8 mouse cellular contexts compared by ENCODE assay signal in genomic region chr2:10825278-10826133, GRCm38 (mm10).
A peak's percentile ranks its signal among the peaks of the same experiment; 100 is the strongest.
DNase-seq lines count a peak whose midpoint lies in the region; ATAC-seq and TF ChIP-seq lines count a peak whose summit lies in the region.

No protein-coding gene starts in this region.

- TF ChIP-seq POLR2A in limb, embryonic 14.5 days (IDR thresholded peaks at IDR 0.05; ENCODE audit: borderline replicate concordance, extremely low read depth, insufficient read depth, insufficient read length) = no peak

- no peaks in the 10 kb centered on the region for H3K4me1 ChIP-seq in heart, embryonic 10.5 days
- H3K4me1 ChIP-seq in kidney, embryonic 14.5 days (ENCODE audit: control insufficient read depth, insufficient read depth, low read length) = no peaks in the 10 kb centered on the region
- no peaks in the 10 kb centered on the region for H3K4me1 ChIP-seq in limb, embryonic 14.5 days (ENCODE audit: control insufficient read depth, insufficient read depth, low read length)
- H3K4me1 ChIP-seq in midbrain, embryonic 15.5 days = no peaks in the 10 kb centered on the region

- H3K4me3 ChIP-seq in heart, embryonic 10.5 days = peak overlapping the region; percentile 53
- peak overlapping the region; percentile 45 for H3K4me3 ChIP-seq in kidney, embryonic 14.5 days (ENCODE audit: low read length)
- peak overlapping the region; percentile 33 for H3K4me3 ChIP-seq in limb, embryonic 14.5 days (replicated peaks; ENCODE audit: low read length)
- H3K4me3 ChIP-seq in midbrain, embryonic 15.5 days = peak overlapping the region; percentile 42

- no peaks in the 10 kb centered on the region for H3K9me3 ChIP-seq in heart, embryonic 10.5 days
- no peaks in the 10 kb centered on the region for H3K9me3 ChIP-seq in kidney, embryonic 14.5 days (ENCODE audit: control insufficient read depth, low read length)
- H3K9me3 ChIP-seq in limb, embryonic 14.5 days (ENCODE audit: control insufficient read depth, low read length) = no peaks in the 10 kb centered on the region
- H3K9me3 ChIP-seq in midbrain, embryonic 15.5 days = no peaks in the 10 kb centered on the region

- peak overlapping the region; percentile 49 for H3K4me2 ChIP-seq in kidney, embryonic 14.5 days (replicated peaks; ENCODE audit: low read depth, low read length)
- peak overlapping the region; percentile 36 for H3K4me2 ChIP-seq in limb, embryonic 14.5 days (replicated peaks; ENCODE audit: low read depth, low read length, severe bottlenecking)
- H3K4me2 ChIP-seq in midbrain, embryonic 15.5 days = peak overlapping the region; percentile 54

- 33% methylated on average over 29 of the region's 29 CpGs for WGBS in heart, embryonic 10.5 days
- WGBS in kidney, embryonic 14.5 days = 31% methylated on average over 29 of the region's 29 CpGs
- 28% methylated on average over 29 of the region's 29 CpGs for WGBS in limb, embryonic 14.5 days
- WGBS in midbrain, embryonic 15.5 days = 27% methylated on average over 29 of the region's 29 CpGs

- 0 out of 2 replicates have a peak overlapping the region, but pooled peaks have one; percentile 44 for H3K27ac ChIP-seq in heart, embryonic 10.5 days
- H3K27ac ChIP-seq in kidney, embryonic 14.5 days (ENCODE audit: low read depth, low read length) = no peak overlapping the region
- no peak overlapping the region for H3K27ac ChIP-seq in limb, embryonic 14.5 days (replicated peaks; ENCODE audit: low read depth, low read length)
- no peak overlapping the region for H3K27ac ChIP-seq in midbrain, embryonic 15.5 days

- peak overlapping the region; percentile 58 for H3K9ac ChIP-seq in kidney, embryonic 14.5 days (ENCODE audit: low read depth, low read length)
- peak overlapping the region; percentile 47 for H3K9ac ChIP-seq in limb, embryonic 14.5 days (ENCODE audit: low read depth, low read length, severe bottlenecking)
- H3K9ac ChIP-seq in midbrain, embryonic 15.5 days = no peak overlapping the region

- peak; percentile 76; the same call in 1 of the 2 replicates for ATAC-seq in kidney, embryonic 14.5 days (ENCODE audit: low FRiP score, low TSS enrichment)
- peak; percentile 81 for ATAC-seq in limb, embryonic 14.5 days (ENCODE audit: low FRiP score, low read depth)
- ATAC-seq in midbrain, embryonic 15.5 days (replicated peaks) = peak; percentile 93

- H3K36me3 ChIP-seq in heart, embryonic 10.5 days = no peaks in the 10 kb centered on the region
- no peaks in the 10 kb centered on the region for H3K36me3 ChIP-seq in kidney, embryonic 14.5 days (ENCODE audit: control insufficient read depth, insufficient read depth, low read length)
- H3K36me3 ChIP-seq in limb, embryonic 14.5 days (ENCODE audit: control insufficient read depth, insufficient read depth, low read length) = no peaks in the 10 kb centered on the region
- H3K36me3 ChIP-seq in midbrain, embryonic 15.5 days (replicated peaks) = no peaks in the 10 kb centered on the region

- H3K27me3 ChIP-seq in heart, embryonic 10.5 days (ENCODE audit: insufficient read depth, poor library complexity, severe bottlenecking) = no peaks in the 10 kb centered on the region
- no peaks in the 10 kb centered on the region for H3K27me3 ChIP-seq in kidney, embryonic 14.5 days (ENCODE audit: control insufficient read depth, insufficient read depth, low read length)
- H3K27me3 ChIP-seq in limb, embryonic 14.5 days (ENCODE audit: control insufficient read depth, insufficient read depth, low read length) = no peaks in the 10 kb centered on the region
- H3K27me3 ChIP-seq in midbrain, embryonic 15.5 days (replicated peaks) = peaks cover 7% of the 10 kb centered on the region; the same call in 1 of the 2 replicates

- DNase-seq in 416B (ENCODE audit: low read depth) = peak; percentile 72
- peak; percentile 63 for DNase-seq in adrenal gland, postnatal 10 days
- DNase-seq in embryo, embryonic 9.5 days (ENCODE audit: extremely low spot score) = peak; percentile 61
- peak; percentile 77 for DNase-seq in heart, embryonic 10.5 days (ENCODE audit: low spot score)
- peak; percentile 70 for DNase-seq in limb, embryonic 14.5 days (ENCODE audit: low spot score)
- peak; percentile 14 to 70 for DNase-seq in spleen, postnatal 4 days (ENCODE audit: low spot score in 2 of 2)
